Mouse (Mus musculus): ENCODE results near the gene Cdh10.

Cdh10 gene

DNA sequence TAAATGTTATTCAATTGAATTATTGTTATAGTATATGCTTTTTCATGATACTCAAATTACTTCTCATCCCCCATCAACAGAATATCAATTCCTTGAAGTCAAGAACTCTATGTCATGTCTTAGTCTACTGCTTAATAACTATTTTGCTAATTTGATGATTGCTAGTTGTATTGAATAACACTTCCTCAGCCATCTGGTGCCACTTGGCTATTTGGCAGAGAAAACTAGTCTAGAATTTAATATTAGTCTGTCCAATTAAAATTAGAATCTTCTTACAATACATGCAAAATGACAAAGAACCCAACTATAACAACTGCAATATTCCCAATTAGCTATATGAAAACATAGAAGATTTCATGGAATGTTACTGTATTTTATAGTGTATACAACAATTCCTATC lies 82.0 kb downstream of the Cdh10 start:
- TF ChIP-seq GATA4 (IDR thresholded peaks at IDR 0.05; ENCODE audit: insufficient replicate concordance, low read length) = no peak

DNA sequence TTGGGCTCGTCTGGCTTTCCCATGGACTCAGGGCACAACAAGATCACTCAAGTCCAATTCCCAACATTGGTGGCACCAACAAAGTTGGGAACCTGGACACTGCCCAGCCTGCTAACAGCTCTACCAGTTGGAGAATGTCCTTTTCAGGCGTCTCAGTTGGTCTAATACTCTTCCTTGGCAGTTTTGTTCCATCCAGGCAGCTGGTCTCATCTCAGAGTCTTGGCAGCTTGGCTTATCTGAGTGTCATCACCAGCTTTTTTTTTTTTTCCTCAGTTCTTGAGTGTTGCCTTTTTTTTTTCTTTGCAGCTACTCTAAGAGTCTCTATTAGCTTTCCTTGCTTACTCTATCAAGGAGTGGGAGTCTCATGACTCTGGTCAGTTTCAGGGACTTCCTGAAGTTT lies 85.4 kb downstream of the Cdh10 start:
- TF ChIP-seq GATA4 (IDR thresholded peaks at IDR 0.05; ENCODE audit: insufficient replicate concordance, low read length) = no peak

GRCm38 (mm10) chr15:18910612-18911011 lies 91.9 kb downstream of the Cdh10 start:
- no peak for TF ChIP-seq GATA4 (IDR thresholded peaks at IDR 0.05; ENCODE audit: insufficient replicate concordance, low read length)

- no peak for TF ChIP-seq GATA4 (IDR thresholded peaks at IDR 0.05; ENCODE audit: insufficient replicate concordance, low read length)
Observed at GRCm38 (mm10) chr15:18925392-18926117, 106.8 kb downstream of the Cdh10 start.

GRCm38 (mm10) chr15:18926964-18927363 lies 108.2 kb downstream of the Cdh10 start:
- TF ChIP-seq GATA4 (IDR thresholded peaks at IDR 0.05; ENCODE audit: insufficient replicate concordance, low read length) = no peak

DNA sequence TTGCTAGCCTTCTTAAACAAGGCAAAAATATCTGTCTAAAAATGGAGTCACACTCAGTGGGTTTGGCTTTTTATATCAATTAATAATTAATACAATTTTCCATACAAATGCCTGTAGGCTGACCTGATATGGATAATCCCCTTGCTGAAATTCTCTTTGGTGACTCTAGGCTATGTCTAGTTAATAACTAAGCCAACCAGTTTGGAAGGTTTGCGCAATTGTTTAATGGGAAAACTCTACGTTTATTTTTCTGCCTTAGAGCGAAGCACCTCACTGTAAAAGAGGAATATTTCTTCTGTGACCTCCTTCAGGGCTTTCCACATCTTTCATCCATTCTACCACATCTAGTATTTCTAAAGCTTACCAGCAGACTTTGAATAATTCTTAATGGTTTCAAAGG lies 133.5 kb downstream of the Cdh10 start:
- no peak for TF ChIP-seq GATA4 (IDR thresholded peaks at IDR 0.05; ENCODE audit: insufficient replicate concordance, low read length)

DNA sequence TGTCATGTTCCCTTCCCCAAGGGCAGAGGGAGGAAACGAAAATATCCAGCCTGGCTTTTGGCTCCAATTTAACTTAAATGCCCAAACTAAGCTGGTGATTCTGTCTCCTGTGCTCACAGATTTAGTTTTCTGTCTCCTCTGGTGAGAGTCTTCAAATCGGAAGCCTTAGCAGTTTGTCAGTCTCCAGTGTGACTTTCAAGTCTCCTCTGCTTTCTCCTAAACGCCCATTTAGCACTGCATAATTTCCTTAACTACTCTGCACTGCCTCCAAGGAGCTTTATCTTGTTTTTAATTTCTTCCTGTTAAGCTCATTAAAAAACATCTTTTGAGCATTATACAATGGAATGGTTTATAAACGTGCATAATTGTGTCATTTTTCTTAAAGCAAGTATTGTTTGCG lies 156.3 kb downstream of the Cdh10 start:
- no peak for TF ChIP-seq GATA4 (IDR thresholded peaks at IDR 0.05; ENCODE audit: insufficient replicate concordance, low read length)

DNA sequence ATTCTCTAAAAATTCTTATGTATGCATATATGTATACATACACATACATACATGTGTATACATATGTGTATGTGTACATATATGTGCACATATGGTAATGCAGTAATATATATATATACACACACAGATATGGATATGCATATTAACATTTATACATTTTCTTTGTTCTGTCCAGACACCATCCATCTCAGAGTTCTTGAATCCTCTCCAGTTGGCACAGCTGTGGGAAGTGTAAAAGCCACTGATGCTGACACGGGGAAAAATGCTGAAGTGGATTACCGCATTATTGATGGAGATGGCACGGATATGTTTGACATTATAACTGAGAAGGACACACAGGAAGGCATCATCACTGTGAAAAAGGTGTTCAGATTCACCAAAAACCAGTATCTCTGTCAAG lies 166.1 kb downstream of the Cdh10 start:
- no peak for TF ChIP-seq GATA4 (IDR thresholded peaks at IDR 0.05; ENCODE audit: insufficient replicate concordance, low read length)

DNA sequence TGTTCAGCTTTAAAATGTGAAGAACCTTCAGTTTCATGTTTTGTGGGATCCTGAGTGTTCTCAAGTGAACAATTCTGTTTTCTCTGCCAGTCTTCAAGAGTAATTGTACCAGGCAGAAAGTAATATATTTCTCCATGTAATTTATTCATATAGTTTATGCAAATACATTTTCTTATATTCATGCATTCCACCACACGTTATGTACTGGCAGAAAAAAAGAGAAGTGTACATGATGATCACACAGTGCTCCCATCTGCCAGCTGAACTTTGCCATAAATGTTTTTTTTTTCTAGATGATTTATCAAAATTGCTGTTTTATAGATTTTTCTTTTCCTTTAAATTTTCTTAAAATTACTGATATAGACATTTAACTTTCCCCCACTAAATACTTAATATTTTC lies 168.9 kb downstream of the Cdh10 start:
- no peak for TF ChIP-seq GATA4 (IDR thresholded peaks at IDR 0.05; ENCODE audit: insufficient replicate concordance, low read length)

GRCm38 (mm10) chr15:18993512-18993911 lies 174.8 kb downstream of the Cdh10 start:
- TF ChIP-seq GATA4 (IDR thresholded peaks at IDR 0.05; ENCODE audit: insufficient replicate concordance, low read length) = no peak

GRCm38 (mm10) chr15:18994294-18994693 lies 175.5 kb downstream of the Cdh10 start:
- TF ChIP-seq GATA4 (IDR thresholded peaks at IDR 0.05; ENCODE audit: insufficient replicate concordance, low read length) = no peak

DNA sequence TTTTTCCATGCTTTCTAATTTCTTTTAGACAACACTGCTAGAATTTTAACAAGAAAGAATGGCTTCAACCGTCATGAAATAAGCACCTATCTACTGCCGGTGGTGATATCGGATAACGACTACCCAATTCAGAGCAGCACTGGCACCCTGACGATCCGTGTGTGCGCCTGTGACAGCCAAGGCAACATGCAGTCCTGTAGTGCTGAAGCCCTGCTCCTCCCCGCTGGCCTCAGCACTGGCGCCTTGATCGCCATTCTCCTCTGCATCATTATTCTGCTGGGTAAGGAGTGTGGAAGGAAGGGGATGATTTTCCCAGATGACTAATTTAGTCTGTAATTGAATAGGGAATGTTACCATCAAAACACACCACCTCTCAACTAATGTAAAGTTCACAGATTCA lies 192.1 kb downstream of the Cdh10 start:
- TF ChIP-seq GATA4 (IDR thresholded peaks at IDR 0.05; ENCODE audit: insufficient replicate concordance, low read length) = no peak

DNA sequence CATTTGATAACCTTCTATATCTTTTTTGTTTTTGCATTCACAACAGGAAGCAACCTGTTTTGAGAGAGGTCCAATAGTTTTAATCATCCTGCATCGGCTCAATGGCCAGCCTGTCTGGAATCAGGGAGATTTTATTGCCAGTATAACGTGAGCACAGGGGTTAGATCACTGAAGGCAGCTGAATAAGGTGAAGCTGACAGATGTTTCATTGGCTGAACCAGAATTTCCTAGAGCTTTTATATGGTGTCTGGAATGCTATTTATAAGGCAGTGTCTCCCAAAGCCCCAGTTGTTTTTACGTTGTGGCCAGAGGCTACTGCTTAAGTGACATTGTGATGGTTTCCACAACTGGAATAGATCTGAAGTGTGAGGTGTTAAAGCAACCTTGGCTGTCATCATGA lies 214.2 kb downstream of the Cdh10 start:
- TF ChIP-seq GATA4 (IDR thresholded peaks at IDR 0.05; ENCODE audit: insufficient replicate concordance, low read length) = no peak

DNA sequence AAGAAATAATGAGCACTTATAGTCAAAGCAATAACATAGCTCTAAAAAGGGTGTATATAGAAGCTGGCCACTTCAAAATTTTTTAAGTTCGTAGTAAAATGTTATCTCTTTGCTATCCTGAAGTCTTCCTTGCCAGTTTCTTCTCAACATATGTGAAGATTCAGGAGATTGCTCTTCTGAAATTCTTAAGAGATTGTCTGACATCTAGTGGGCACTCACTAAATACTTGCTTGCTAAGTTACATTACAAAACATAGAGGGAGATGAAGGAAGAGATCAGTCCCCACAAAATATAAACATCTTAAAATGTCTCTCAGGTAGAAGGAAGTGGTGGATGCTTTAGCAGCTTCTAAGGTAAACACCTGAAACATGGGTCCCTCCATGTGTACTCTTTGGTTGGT lies 221.3 kb downstream of the Cdh10 start:
- no peak for TF ChIP-seq GATA4 (IDR thresholded peaks at IDR 0.05; ENCODE audit: insufficient replicate concordance, low read length)
